Mouse (Mus musculus): ENCODE data around the gene Vrk3. TPM values are rescaled to one million over a fixed set of nuclear protein-coding genes. Genes with fewer than 3 reads are reported as not detected.
A peak's percentile ranks its signal among the peaks of the same experiment; 100 is the strongest.
"Not testable (repeated sequence)": the region's sequence is repeated elsewhere in the genome, so short reads cannot be mapped to it uniquely, and the experiment has no call there.

The Vrk3 gene
- polyA plus RNA-seq, 1 experiment from 2014 or later, result 35.5 TPM

DNA sequence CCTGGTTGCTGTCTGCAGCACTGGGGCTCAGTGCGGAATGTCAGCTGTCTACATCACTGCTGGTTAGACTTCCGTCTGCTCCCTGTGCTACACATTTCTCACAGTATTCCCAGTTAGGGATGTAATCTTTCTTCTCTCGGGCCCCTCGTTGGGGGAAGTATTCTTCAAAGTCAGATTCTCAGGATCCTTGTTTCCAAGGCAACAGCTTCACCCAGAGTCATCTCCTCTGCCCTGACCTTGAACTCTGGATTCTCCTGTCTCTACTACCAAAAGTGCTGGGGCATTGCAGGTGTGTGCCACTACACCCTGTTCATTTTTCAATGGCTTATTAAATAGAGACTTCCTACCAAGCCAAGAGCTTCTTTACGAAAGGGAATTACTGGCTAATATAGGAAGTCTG, 21.1 kb upstream of the Vrk3 start:
- Histone ChIP-seq H3K4me3 (no peak overlapping the region), H3K36me3 (0 out of 2 replicates have a peak, but pooled peaks cover 3% of the 10 kb centered on the region), H3K27ac (no peak overlapping the region), H3K9me3 (no peaks in the 10 kb centered on the region), H3K27me3 (ENCODE audit: insufficient read depth, poor library complexity, severe bottlenecking) (no peaks in the 10 kb centered on the region), H3K4me1 (0 out of 2 replicates have a peak, but pooled peaks cover 2% of the 10 kb centered on the region)
- WGBS, result 68% methylated on average over 5 of the region's 5 CpGs
- DNase-seq (ENCODE audit: low spot score), result no peak

DNA sequence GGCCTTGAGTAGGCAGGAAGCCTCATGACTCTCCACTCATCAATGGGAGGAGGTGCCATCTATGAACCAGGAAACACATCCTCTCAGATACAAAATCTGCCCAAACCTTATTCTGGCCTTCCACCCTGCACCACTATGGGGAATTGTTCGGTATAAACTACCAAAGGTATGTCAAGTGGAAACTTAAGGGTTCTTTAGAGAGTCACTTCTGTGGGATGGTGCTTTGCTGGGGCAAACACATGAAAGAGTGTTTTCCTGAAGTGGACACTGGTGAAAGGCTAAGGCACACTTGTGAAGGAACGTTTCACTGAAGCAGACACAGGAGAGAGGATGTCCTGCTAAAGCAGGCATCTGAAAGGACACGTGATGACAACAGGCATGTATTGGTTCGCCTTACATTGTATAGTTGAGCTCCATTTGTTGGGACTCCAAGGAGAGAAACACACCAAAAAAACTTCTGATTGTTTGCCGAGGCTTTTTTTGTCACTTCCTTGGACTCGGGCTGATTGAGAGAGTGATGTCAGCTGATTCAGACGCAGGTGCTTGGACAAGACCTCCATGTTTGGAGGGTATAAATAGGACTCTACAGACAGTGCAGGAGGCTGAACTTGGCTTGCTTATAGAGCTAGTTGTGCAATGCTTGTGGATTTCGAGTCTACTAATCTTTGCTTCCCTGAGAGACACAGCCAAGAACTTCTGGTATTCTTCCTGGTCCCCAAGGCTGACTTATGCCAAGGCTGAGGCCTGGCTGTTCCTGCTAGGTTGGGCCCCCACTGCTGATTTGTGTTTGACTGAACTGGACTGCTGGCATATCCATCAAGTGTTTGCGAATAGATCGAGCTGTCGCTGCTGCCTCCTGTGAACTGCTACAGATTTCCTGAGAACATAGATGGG, 19.9 kb upstream of the Vrk3 start:
- Histone ChIP-seq H3K4me1 (0 out of 2 replicates have a peak, but pooled peaks cover 2% of the 10 kb centered on the region), H3K27ac (no peak overlapping the region), H3K4me3 (no peak overlapping the region), H3K9me3 (no peaks in the 10 kb centered on the region), H3K36me3 (0 out of 2 replicates have a peak, but pooled peaks cover 9% of the 10 kb centered on the region), H3K27me3 (ENCODE audit: insufficient read depth, poor library complexity, severe bottlenecking) (no peaks in the 10 kb centered on the region)
- WGBS, result 82% methylated on average over 11 of the region's 11 CpGs
- no peak for DNase-seq (ENCODE audit: low spot score)

DNA sequence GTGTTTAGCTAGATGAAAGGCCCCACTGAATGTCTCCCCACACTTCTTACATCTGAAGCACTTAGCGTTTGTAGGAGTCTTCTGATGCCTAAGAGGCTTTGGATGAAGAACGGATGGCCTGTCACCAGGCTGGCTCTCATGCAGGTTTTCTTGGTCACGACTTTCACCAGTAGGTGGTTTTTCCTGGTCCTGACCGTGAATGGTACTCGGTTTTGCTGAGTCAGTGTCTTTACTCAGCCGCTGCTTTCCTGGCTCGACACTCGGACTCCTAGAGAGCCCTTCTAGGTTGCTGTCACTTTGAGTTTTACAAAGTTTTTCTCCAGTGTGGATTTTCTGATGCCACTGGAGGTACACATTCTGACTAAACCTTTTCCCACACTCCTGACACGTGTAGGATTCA, 14.5 kb upstream of the Vrk3 start:
- Histone ChIP-seq H3K4me1 (no peaks in the 10 kb centered on the region), H3K36me3 (peaks cover 21% of the 10 kb centered on the region), H3K27me3 (ENCODE audit: insufficient read depth, poor library complexity, severe bottlenecking) (no peaks in the 10 kb centered on the region), H3K27ac (no peak overlapping the region), H3K4me3 (no peak overlapping the region), H3K9me3 (no peaks in the 10 kb centered on the region)
- DNase-seq (ENCODE audit: low spot score), result no peak
- WGBS, result 82% methylated on average over 9 of the region's 9 CpGs

DNA sequence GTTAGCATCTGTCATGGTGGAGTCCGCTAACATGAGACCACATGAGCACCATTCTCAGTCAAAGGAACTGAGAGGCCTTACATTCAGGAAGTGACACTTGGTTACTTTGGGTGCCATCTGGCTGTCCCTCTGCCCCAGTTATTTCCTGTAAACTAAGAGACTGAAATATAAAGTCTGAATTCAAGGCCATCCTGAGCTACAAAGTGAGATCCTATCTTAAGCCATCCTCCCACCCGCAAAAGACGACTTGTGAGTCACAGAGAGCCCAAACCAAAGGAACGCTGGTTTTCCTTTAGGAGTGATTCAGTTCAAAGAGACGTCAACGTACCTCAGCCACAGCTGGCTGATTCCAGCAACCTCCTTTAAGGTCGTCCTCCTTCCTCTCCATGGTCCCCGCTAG, 6.9 kb upstream of the Vrk3 start:
- WGBS, result 78% methylated on average over 8 of the region's 8 CpGs
- Histone ChIP-seq H3K27ac (no peak overlapping the region), H3K36me3 (peaks cover 2% of the 10 kb centered on the region; the same call in 1 of the 2 replicates), H3K27me3 (ENCODE audit: insufficient read depth, poor library complexity, severe bottlenecking) (no peaks in the 10 kb centered on the region), H3K9me3 (no peaks in the 10 kb centered on the region), H3K4me3 (no peak overlapping the region), H3K4me1 (peaks cover 7% of the 10 kb centered on the region)
- DNase-seq (ENCODE audit: low spot score), result no peak

DNA sequence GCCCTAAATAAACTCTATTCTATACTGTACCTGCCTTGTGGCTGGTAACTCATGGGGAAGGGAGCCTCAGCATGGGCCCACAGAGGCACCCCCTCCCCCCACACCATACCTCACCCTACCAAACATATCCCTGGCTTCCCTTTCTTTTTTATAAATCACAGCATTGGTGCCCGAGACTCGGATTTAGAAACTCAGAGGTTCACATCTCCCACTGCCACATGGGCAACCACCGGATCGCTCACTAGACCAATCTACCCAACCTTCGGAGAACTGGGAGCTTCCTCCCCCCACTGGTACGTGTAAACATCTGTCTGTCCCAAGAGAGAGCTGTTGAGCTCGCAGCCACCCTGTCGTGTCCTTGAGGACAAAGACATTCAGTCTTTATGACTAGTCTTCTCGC, 3.9 kb upstream of the Vrk3 start:
- H3K9me3 ChIP-seq, result no peaks in the 10 kb centered on the region
- H3K4me3 ChIP-seq, result no peak overlapping the region
- no peak overlapping the region for H3K27ac ChIP-seq
- H3K36me3 ChIP-seq, result no peaks in the 10 kb centered on the region
- H3K27me3 ChIP-seq (ENCODE audit: insufficient read depth, poor library complexity, severe bottlenecking), result no peaks in the 10 kb centered on the region
- WGBS, result 51% methylated on average over 9 of the region's 9 CpGs
- no peak for DNase-seq (ENCODE audit: low spot score)
- H3K4me1 ChIP-seq, result peaks cover 18% of the 10 kb centered on the region

DNA sequence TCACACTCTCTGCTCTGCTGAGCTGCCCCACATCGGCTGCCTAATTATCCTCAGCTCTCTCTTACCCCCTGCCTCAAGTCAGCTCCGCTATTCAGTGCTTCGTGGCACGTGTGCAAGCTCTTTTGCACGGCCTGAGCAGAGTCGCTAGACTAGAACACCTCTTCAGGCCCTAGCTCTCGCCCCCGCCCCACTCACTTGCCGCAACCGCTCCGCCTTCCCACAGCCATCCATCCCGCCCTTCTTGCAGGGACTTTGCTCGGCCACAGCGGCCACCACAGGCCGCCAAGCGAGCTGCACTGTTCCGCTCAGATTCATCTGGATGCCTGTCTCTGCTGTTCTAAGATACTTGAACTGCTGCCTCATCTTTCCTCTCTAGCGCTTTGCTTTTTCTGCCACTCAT, 3.1 kb upstream of the Vrk3 start:
- no peaks in the 10 kb centered on the region for H3K36me3 ChIP-seq
- peaks cover 22% of the 10 kb centered on the region for H3K4me1 ChIP-seq
- peak overlapping the region; percentile 69; the same call in 1 of the 2 replicates for H3K27ac ChIP-seq
- H3K27me3 ChIP-seq (ENCODE audit: insufficient read depth, poor library complexity, severe bottlenecking), result no peaks in the 10 kb centered on the region
- H3K9me3 ChIP-seq, result no peaks in the 10 kb centered on the region
- peak overlapping the region; percentile 59 for H3K4me3 ChIP-seq
- WGBS, result under 1% methylated on average over 18 of the region's 18 CpGs
- peak; percentile 94 for DNase-seq (ENCODE audit: low spot score)

DNA sequence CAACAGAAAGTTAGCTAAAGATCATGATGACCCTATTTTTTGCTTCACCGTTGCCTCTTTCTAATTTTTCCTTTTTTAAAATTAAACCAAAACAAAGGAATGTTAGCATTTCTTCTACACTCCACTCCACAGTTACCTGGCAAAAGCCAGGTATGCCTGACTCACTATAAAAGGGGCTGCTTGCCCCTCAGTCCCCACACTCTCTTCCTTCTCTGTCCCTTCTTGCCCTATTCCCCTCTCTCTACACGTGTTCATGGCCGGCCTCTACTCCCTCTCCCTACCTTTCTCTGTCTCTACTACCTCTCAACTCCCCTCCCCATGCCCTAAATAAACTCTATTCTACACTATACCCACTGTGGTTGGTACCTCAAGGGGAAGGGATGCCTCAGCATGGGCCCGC, 1.1 kb upstream of the Vrk3 start:
- peaks cover 22% of the 10 kb centered on the region for H3K4me1 ChIP-seq
- no peaks in the 10 kb centered on the region for H3K9me3 ChIP-seq
- peaks cover 2% of the 10 kb centered on the region for H3K36me3 ChIP-seq
- no peaks in the 10 kb centered on the region for H3K27me3 ChIP-seq (ENCODE audit: insufficient read depth, poor library complexity, severe bottlenecking)
- H3K27ac ChIP-seq, result no peak overlapping the region
- no peak for DNase-seq (ENCODE audit: low spot score)
- 72% methylated on average over 4 of the region's 4 CpGs for WGBS
- H3K4me3 ChIP-seq, result peak overlapping the region; percentile 82; the same call in 1 of the 2 replicates

DNA sequence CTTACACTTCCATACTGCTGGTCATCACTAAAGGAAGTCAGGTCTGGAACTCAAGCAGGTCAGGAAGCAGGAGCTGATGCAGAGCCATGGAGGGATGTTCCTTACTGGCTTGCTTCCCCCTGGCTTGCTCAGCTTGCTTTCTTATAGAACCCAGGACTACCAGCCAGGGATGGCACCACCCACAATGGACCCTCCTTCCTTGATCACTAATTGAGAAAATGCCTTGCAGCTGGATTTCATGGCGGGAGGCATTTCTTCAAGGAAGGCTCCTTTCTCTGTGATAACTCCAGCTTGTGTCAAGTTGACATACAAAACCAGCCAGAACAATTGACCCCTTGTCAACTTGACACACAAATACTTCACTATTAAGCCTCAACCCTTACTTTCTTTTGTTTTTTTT, 2.7 kb downstream of the Vrk3 start, which contains the start of gene Zfp473:
Gene Zfp473 (minus strand): TSS at position 101 of the 400 bp plus-strand sequence.
- H3K4me3 ChIP-seq; H3K27ac ChIP-seq; DNase-seq (ENCODE audit: low spot score); H3K27me3 ChIP-seq (ENCODE audit: insufficient read depth, poor library complexity, severe bottlenecking); H3K9me3 ChIP-seq: not testable (repeated sequence)
- Histone ChIP-seq H3K36me3 (peaks cover 36% of the 10 kb centered on the region), H3K4me1 (peaks cover 15% of the 10 kb centered on the region)
- WGBS, result 81% methylated on average over 1 of the region's 1 CpGs

DNA sequence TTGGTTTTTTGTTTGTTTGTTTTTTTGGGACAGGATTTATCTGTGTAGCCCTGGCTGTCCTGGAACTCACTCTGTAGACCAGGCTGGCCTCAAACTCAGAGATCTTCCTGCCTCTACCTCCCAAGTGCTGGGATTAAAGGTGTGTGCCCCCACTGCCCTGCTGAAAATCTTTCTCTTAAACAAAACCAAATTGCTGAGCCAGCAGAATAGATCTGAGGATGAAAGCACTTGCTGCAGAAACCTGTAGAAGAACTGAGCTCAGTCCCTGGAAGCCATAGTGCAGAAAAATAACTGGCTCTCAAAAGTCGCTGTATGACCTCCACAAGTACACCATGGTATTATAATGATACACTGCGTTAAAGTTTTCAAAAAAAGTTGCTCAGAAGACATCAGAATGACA, 9.0 kb downstream of the Vrk3 start:
- Histone ChIP-seq H3K36me3 (peaks cover 93% of the 10 kb centered on the region), H3K27me3 (ENCODE audit: insufficient read depth, poor library complexity, severe bottlenecking) (no peaks in the 10 kb centered on the region), H3K4me3 (no peak overlapping the region), H3K9me3 (no peaks in the 10 kb centered on the region), H3K27ac (no peak overlapping the region), H3K4me1 (no peaks in the 10 kb centered on the region)
- 90% methylated on average over 2 of the region's 2 CpGs for WGBS
- no peak for DNase-seq (ENCODE audit: low spot score)

DNA sequence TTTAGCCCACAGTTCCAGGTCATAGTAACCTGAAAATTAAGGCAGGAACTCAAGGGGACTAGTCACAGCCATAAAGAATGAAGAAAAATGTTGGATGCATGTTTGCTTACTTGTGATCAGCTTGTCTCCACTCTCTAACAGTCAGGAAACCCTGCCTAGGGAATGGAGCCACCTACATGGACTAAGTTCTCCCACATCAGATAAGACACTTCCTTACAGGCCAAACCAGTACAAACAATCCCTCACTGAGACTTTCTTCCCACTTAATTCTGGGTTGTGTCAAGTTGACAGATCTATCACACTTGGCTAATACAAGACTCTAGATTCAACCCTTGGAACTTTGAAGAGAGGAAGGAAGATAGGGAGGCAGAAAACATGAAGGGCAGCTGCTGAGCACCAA, 12.2 kb downstream of the Vrk3 start:
- Histone ChIP-seq H3K4me3 (no peak overlapping the region), H3K4me1 (no peaks in the 10 kb centered on the region), H3K36me3 (peaks cover 88% of the 10 kb centered on the region), H3K27ac (no peak overlapping the region), H3K27me3 (ENCODE audit: insufficient read depth, poor library complexity, severe bottlenecking) (no peaks in the 10 kb centered on the region), H3K9me3 (no peaks in the 10 kb centered on the region)
- no peak for DNase-seq (ENCODE audit: low spot score)

DNA sequence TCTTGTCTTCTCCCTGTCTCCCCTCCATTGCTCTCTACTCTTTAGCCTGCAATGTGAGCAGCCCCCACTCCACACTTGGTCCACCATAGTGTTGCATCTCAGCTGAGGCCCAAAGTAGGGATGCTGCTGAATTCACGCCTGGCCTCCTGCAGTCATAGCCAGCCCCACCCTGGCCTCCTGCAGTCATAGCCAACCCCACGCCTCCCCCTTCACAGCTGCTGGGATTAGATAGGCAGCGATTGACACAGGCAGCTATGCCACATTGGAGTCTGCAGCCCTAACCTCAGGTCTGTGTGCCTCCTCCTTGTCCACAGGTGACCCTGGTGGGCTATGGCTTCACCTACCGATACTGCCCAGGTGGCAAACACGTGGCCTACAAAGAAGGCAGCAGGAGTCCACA, 19.9 kb downstream of the Vrk3 start:
- DNase-seq (ENCODE audit: low spot score), result peak; percentile 79
- peaks cover 81% of the 10 kb centered on the region for H3K36me3 ChIP-seq
- WGBS, result 78% methylated on average over 5 of the region's 5 CpGs
- no peak overlapping the region for H3K4me3 ChIP-seq
- H3K27ac ChIP-seq, result no peak overlapping the region
- H3K9me3 ChIP-seq, result no peaks in the 10 kb centered on the region
- H3K4me1 ChIP-seq, result no peaks in the 10 kb centered on the region; the same call in 1 of the 2 replicates
- no peaks in the 10 kb centered on the region for H3K27me3 ChIP-seq (ENCODE audit: insufficient read depth, poor library complexity, severe bottlenecking)

DNA sequence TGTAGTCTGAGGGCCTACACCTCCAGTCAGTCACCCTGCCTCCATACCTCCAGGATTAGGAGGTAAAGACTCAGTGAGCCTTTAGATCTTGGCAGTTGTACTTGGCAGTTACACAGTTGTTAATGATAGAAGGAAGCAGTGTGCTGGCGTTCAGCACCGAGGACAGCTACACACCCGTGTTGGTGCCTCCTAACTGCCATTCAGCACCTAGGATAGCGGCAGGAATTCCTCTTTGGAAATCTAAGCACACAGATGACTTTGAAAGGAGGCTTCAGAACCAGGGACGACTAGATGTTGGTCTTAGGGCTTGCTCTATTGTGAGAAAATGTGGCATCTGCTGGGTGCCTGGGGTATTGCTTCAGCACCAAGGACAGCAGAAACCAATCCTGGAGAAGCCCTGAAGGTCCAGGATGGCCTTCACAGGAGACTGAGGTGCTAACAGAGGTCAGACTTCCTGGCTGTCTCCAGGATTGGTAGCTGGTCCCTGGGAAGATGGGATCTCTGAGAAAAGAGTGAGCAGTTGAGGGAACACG, 21.9 kb downstream of the Vrk3 start:
- peak; percentile 91 for DNase-seq (ENCODE audit: low spot score)
- H3K9me3 ChIP-seq, result no peaks in the 10 kb centered on the region
- peaks cover 81% of the 10 kb centered on the region for H3K36me3 ChIP-seq
- H3K4me1 ChIP-seq, result no peaks in the 10 kb centered on the region; the same call in 1 of the 2 replicates
- 13% methylated on average over 6 of the region's 6 CpGs for WGBS
- no peaks in the 10 kb centered on the region for H3K27me3 ChIP-seq (ENCODE audit: insufficient read depth, poor library complexity, severe bottlenecking)
- no peak overlapping the region for H3K4me3 ChIP-seq
- no peak overlapping the region for H3K27ac ChIP-seq

DNA sequence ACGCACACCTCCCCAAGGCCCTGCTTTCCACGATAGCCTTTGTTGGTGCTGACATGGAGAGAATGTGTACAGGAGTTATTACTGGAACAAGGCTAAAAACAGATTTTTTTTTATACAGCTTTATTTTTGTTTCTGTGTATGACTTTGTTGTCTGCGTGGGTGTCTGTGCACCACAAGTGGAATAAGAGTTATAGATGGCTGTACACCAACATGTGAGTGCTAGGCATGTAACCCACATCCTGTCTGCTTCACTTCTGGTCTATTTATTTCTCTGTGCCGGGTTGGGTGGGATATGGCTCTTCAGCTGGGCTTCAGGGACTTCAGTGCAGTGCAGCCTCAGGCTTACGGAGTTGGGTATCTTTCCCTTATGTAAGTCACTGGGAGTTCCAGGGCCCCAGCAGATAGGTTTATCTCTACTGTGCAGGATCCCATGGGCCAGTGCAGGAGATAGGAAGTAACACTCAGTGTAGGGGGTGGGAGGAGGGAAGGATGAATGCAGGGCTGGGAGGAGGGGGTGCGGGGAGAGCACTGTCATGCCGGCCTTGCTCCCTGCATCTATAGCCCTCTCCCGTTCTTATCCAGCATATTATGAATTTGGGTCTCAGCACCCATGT, 24.5 kb downstream of the Vrk3 start:
- Histone ChIP-seq H3K36me3 (peaks cover 80% of the 10 kb centered on the region), H3K9me3 (no peaks in the 10 kb centered on the region), H3K4me3 (no peak overlapping the region), H3K27ac (no peak overlapping the region), H3K4me1 (no peaks in the 10 kb centered on the region; the same call in 1 of the 2 replicates), H3K27me3 (ENCODE audit: insufficient read depth, poor library complexity, severe bottlenecking) (no peaks in the 10 kb centered on the region)
- 66% methylated on average over 8 of the region's 8 CpGs for WGBS
- DNase-seq (ENCODE audit: low spot score), result peak; percentile 87
